ENCODE assay signal across 11 mouse cellular contexts in the genomic region with DNA sequence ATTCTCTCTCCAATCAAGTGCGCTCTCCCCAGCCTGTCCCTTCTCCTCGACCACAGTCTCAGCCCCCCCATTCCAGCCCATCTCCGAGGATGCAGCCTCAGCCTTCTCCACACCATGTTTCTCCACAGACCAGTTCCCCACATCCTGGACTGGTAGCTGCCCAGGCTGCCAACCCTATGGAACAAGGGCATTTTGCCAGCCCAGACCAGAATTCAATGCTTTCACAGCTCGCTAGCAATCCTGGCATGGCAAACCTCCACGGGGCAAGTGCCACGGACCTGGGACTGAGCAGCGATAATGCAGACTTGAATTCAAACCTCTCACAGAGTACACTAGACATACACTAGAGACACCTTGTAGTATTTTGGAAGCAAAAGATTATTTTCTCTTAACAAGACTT. TPM values are rescaled to one million over a fixed set of nuclear protein-coding genes. Genes with fewer than 3 reads are reported as not detected.
DNase-seq lines count a peak whose midpoint lies in the region; ATAC-seq and TF ChIP-seq lines count a peak whose summit lies in the region.
"Had no signal": no experiment of that assay in that cellular context is flagged by ENCODE, and none has a peak within 500 bp of the region (broad histone marks: within the 10 kb centered on the region; RNA-seq: fewer than 3 reads in every experiment).

No protein-coding gene starts in this region.

- H3K4me2 ChIP-seq in hindbrain, postnatal 0 days (ENCODE audit: low read depth, low read length): no peak overlapping the region
- H3K4me2 ChIP-seq in hindbrain, embryonic 12.5 days (replicated peaks): no peak overlapping the region
- no peak overlapping the region for H3K4me2 ChIP-seq in midbrain, postnatal 0 days (ENCODE audit: low read depth, low read length, poor library complexity, severe bottlenecking)
- no peak overlapping the region for H3K4me2 ChIP-seq in midbrain, embryonic 13.5 days (replicated peaks)
- H3K4me2 ChIP-seq: hindbrain, embryonic 14.5 days had no signal

- H3K36me3 ChIP-seq in hindbrain, postnatal 0 days (ENCODE audit: insufficient read depth, low read length): peaks cover 51% of the 10 kb centered on the region
- peaks cover 62% of the 10 kb centered on the region for H3K36me3 ChIP-seq in hindbrain, embryonic 12.5 days
- H3K36me3 ChIP-seq in midbrain, postnatal 0 days (ENCODE audit: insufficient read depth, low read length): peaks cover 35% of the 10 kb centered on the region
- H3K36me3 ChIP-seq in midbrain, embryonic 13.5 days: peaks cover 61% of the 10 kb centered on the region

- H3K27ac ChIP-seq in hindbrain, postnatal 0 days: no peak overlapping the region
- H3K27ac ChIP-seq in hindbrain, embryonic 12.5 days: no peak overlapping the region
- no peak overlapping the region for H3K27ac ChIP-seq in midbrain, postnatal 0 days (ENCODE audit: low read depth, low read length)
- H3K27ac ChIP-seq in midbrain, embryonic 13.5 days: no peak overlapping the region
- H3K27ac ChIP-seq: hindbrain, embryonic 14.5 days had no signal

- TF ChIP-seq CTCF in hindbrain, postnatal 0 days (IDR thresholded peaks at IDR 0.05; ENCODE audit: low read depth): no peak
- TF ChIP-seq CTCF in midbrain, postnatal 0 days (IDR thresholded peaks at IDR 0.05): no peak

- no peak overlapping the region for H3K4me3 ChIP-seq in hindbrain, postnatal 0 days (ENCODE audit: low read length)
- H3K4me3 ChIP-seq in hindbrain, embryonic 12.5 days: no peak overlapping the region
- H3K4me3 ChIP-seq in midbrain, postnatal 0 days (ENCODE audit: low read depth, low read length): no peak overlapping the region
- H3K4me3 ChIP-seq in midbrain, embryonic 13.5 days (replicated peaks): no peak overlapping the region

- no peaks in the 10 kb centered on the region for H3K9me3 ChIP-seq in hindbrain, postnatal 0 days (ENCODE audit: low read length)
- no peaks in the 10 kb centered on the region for H3K9me3 ChIP-seq in hindbrain, embryonic 12.5 days (replicated peaks)
- H3K9me3 ChIP-seq in midbrain, postnatal 0 days (ENCODE audit: low read length): no peaks in the 10 kb centered on the region
- H3K9me3 ChIP-seq in midbrain, embryonic 13.5 days: no peaks in the 10 kb centered on the region

- 51% methylated on average over 7 of the region's 7 CpGs for WGBS in hindbrain, postnatal 0 days
- WGBS in hindbrain, embryonic 12.5 days: 92% methylated on average over 7 of the region's 7 CpGs
- 85% methylated on average over 7 of the region's 7 CpGs for WGBS in midbrain, postnatal 0 days
- WGBS in midbrain, embryonic 13.5 days: 92% methylated on average over 7 of the region's 7 CpGs

- peak; percentile 55 for DNase-seq in hindbrain, postnatal 0 days (ENCODE audit: low spot score)
- DNase-seq in midbrain, postnatal 0 days (ENCODE audit: low spot score): peak; percentile 41
- DNase-seq in cerebellum, adult 18-20 months: peak; percentile 85 to 89
- peak; percentile 85 to 91 for DNase-seq in cerebellum, postnatal 25 days
- DNase-seq in embryo, embryonic 10.5 days (ENCODE audit: low spot score): no peak
- DNase-seq: lung, adult 2 months; thymus, postnatal 14 days had no signal

- H3K4me1 ChIP-seq in hindbrain, postnatal 0 days (ENCODE audit: insufficient read depth, low read length): no peaks in the 10 kb centered on the region
- no peaks in the 10 kb centered on the region for H3K4me1 ChIP-seq in hindbrain, embryonic 12.5 days
- H3K4me1 ChIP-seq in midbrain, postnatal 0 days (ENCODE audit: insufficient read depth, low read length): no peaks in the 10 kb centered on the region
- H3K4me1 ChIP-seq in midbrain, embryonic 13.5 days (replicated peaks): no peaks in the 10 kb centered on the region

- 0 out of 2 replicates have a peak, but pooled peaks have one; percentile 24 for ATAC-seq in hindbrain, postnatal 0 days
- ATAC-seq in hindbrain, embryonic 12.5 days (ENCODE audit: low FRiP score): no peak
- no peak for ATAC-seq in midbrain, postnatal 0 days (ENCODE audit: low FRiP score)
- no peak for ATAC-seq in midbrain, embryonic 13.5 days
- ATAC-seq: CD4-positive, CD25-positive, alpha-beta regulatory T cell, adult 4 months had no signal

- no peak overlapping the region for H3K9ac ChIP-seq in hindbrain, postnatal 0 days (replicated peaks; ENCODE audit: low read length)
- H3K9ac ChIP-seq in hindbrain, embryonic 12.5 days: no peak overlapping the region
- no peak overlapping the region for H3K9ac ChIP-seq in midbrain, postnatal 0 days (replicated peaks; ENCODE audit: low read length, poor library complexity, severe bottlenecking)
- no peak overlapping the region for H3K9ac ChIP-seq in midbrain, embryonic 13.5 days (replicated peaks)
- H3K9ac ChIP-seq: hindbrain, embryonic 14.5 days had no signal

- H3K27me3 ChIP-seq in hindbrain, postnatal 0 days (ENCODE audit: insufficient read depth, low read length): no peaks in the 10 kb centered on the region
- H3K27me3 ChIP-seq in hindbrain, embryonic 12.5 days: no peaks in the 10 kb centered on the region
- H3K27me3 ChIP-seq in midbrain, postnatal 0 days (ENCODE audit: insufficient read depth, low read length): no peaks in the 10 kb centered on the region
- no peaks in the 10 kb centered on the region for H3K27me3 ChIP-seq in midbrain, embryonic 13.5 days

RNA-seq across cellular contexts. Expression of a gene that starts 13.1 kb away (rescaled TPM):
- total RNA-seq in hindbrain, postnatal 0 days (2014; rRNA removed): 29.9 and 31.4 TPM in 2 replicates
- polyA plus RNA-seq in hindbrain, postnatal 0 days (2015; fragmentation: Nextera tagmentation; extraction: Ambion mirVana): 27.1 and 27.6 TPM in 2 replicates
- 29.2 and 29.6 TPM in 2 replicates for polyA plus RNA-seq in hindbrain, embryonic 12.5 days (2016; fragmentation: Nextera tagmentation; extraction: Ambion mirVana)
- 26.6 and 28.4 TPM in 2 replicates for total RNA-seq in midbrain, postnatal 0 days (2014; rRNA removed)
- polyA plus RNA-seq in midbrain, postnatal 0 days (2015; fragmentation: Nextera tagmentation; extraction: Ambion mirVana): 27.0 and 28.9 TPM in 2 replicates
- polyA plus RNA-seq in midbrain, embryonic 13.5 days (2015; fragmentation: Nextera tagmentation; extraction: Ambion mirVana): 31.8 and 34.0 TPM in 2 replicates

RNA-seq across cellular contexts. Expression of a gene that starts 46.5 kb away (rescaled TPM):
- 43.1 and 64.4 TPM in 2 replicates for total RNA-seq in hindbrain, postnatal 0 days (2014; rRNA removed)
- polyA plus RNA-seq in hindbrain, postnatal 0 days (2015; fragmentation: Nextera tagmentation; extraction: Ambion mirVana): 45.1 and 45.6 TPM in 2 replicates
- polyA plus RNA-seq in hindbrain, embryonic 12.5 days (2016; fragmentation: Nextera tagmentation; extraction: Ambion mirVana): 8.4 and 9.0 TPM in 2 replicates
- 44.6 and 61.5 TPM in 2 replicates for total RNA-seq in midbrain, postnatal 0 days (2014; rRNA removed)
- 63.9 and 65.6 TPM in 2 replicates for polyA plus RNA-seq in midbrain, postnatal 0 days (2015; fragmentation: Nextera tagmentation; extraction: Ambion mirVana)
- 9.6 and 11.9 TPM in 2 replicates for polyA plus RNA-seq in midbrain, embryonic 13.5 days (2015; fragmentation: Nextera tagmentation; extraction: Ambion mirVana)
